In genomic region chr9:27163661-27164060, GRCm38 (mm10) we compare ENCODE assay signal across 7 mouse cellular contexts. TPM values are rescaled to one million over a fixed set of nuclear protein-coding genes. Genes with fewer than 3 reads are reported as not detected.
DNase-seq lines count a peak whose midpoint lies in the region; TF ChIP-seq lines count a peak whose summit lies in the region.
"Not testable (repeated sequence)": the region's sequence is repeated elsewhere in the genome, so short reads cannot be mapped to it uniquely, and the experiment has no call there.
"Had no signal": no experiment of that assay in that cellular context is flagged by ENCODE, and none has a peak within 500 bp of the region (broad histone marks: within the 10 kb centered on the region; RNA-seq: fewer than 3 reads in every experiment).

No protein-coding gene starts in this region.

- TF ChIP-seq CTCF in kidney, adult 2 months (conservative IDR thresholded peaks at IDR 0.05; ENCODE audit: insufficient read depth, insufficient read length, low read depth, low read length), result not testable (repeated sequence)

- not testable (repeated sequence) for H3K27ac ChIP-seq in kidney, adult 2 months (ENCODE audit: insufficient read depth, low read depth, low read length)

- not testable (repeated sequence) for H3K27me3 ChIP-seq in kidney, adult 2 months (replicated peaks; ENCODE audit: control insufficient read depth, insufficient read depth, low read length)

- peak; percentile 83 for DNase-seq in kidney, adult 2 months
- DNase-seq in kidney, adult 8-10 months, result peak; percentile 30 to 47
- DNase-seq in kidney, adult 9 months, result peak; percentile 71
- peak; percentile 33 for DNase-seq in kidney, postnatal 10 days
- DNase-seq in kidney, postnatal 14 days, result peak; percentile 54
- DNase-seq in kidney, postnatal 36 days, result peak; percentile 52 to 63

- not testable (repeated sequence) for H3K4me3 ChIP-seq in kidney, adult 2 months (ENCODE audit: insufficient read depth, low read depth, low read length)

- TF ChIP-seq POLR2A in kidney, adult 2 months (IDR thresholded peaks at IDR 0.05; ENCODE audit: low read depth, low read length), result not testable (repeated sequence)

- not testable (repeated sequence) for H3K36me3 ChIP-seq in kidney, adult 2 months (ENCODE audit: control insufficient read depth, insufficient read depth, low read length)

- not testable (repeated sequence) for H3K4me1 ChIP-seq in kidney, adult 2 months (ENCODE audit: control insufficient read depth, insufficient read depth, low read length)

- 31% methylated on average over 5 of the region's 5 CpGs for WGBS in kidney, adult 2 months

RNA-seq across cellular contexts. Expression of gene Jam3, which starts 8.4 kb away (rescaled TPM):
- 35.5 and 37.1 TPM in 2 replicates for polyA plus RNA-seq in kidney, adult 2 months (2012; rRNA removed)
- polyA plus RNA-seq: G1E had no signal

Comparison
In these comparisons a context has a peak if more than half of its experiments do, and no peak if none do; other contexts are left out.
1. DNase-seq: peak in every context shown above with its lines; median percentile 83 in kidney, adult 2 months; 71 in kidney, adult 9 months; 58 in kidney, postnatal 36 days; 54 in kidney, postnatal 14 days; 38 in kidney, adult 8-10 months; 33 in kidney, postnatal 10 days.